Mouse (Mus musculus): ENCODE results near the gene Apoa1.

Gene Apoa1

GRCm38 (mm10) chr9:46228491-46228890, at the start of gene Apoa1:
Gene Apoa1, plus strand, starts transcription at chr9:46228580.
- no peak for DNase-seq

DNA sequence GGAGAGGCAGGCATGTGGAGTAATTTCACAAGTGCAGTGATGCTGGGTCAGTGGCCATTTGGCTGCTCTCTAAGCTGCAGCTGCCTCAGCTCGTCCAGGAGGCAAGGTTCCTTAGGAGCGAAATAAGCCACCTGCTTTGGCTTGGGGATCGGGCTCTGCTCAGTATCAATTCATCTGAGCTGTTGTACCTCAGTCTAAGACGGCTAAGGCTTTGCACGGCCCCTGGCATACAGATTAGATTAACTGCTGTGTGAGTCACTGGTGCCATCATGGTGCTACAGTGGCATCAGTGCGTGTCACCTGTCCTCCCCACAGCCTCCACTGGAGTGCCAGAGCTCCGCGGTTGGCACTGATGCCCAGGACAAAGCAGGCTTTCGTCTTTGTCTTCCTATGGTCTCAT, 49.8 kb upstream of the Apoa1 start:
- no peak for DNase-seq

DNA sequence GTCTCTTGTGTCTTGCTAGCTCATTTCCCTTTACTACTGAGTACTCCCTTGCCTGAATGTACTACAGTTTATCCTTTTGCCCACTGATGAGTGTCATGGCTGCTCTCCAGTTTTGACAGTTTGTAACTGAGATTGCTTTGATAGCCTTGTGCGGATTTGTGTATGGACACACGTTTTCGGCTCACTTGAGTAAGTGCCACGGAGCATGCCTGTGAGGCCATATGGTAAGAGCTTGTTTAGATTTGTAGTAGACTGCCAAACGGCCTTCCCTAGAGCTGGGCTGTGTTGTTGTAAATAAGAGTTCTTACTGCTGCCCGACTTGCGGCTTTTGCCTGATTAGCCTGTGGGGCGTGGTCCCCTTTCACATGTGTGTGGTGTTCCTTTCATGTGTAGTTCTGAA, 47.1 kb upstream of the Apoa1 start:
- DNase-seq = no peak

GRCm38 (mm10) chr9:46184542-46184941, 43.8 kb upstream of the Apoa1 start:
- no peak for DNase-seq

GRCm38 (mm10) chr9:46185191-46185590, 43.2 kb upstream of the Apoa1 start:
- DNase-seq = peak; percentile 42

DNA sequence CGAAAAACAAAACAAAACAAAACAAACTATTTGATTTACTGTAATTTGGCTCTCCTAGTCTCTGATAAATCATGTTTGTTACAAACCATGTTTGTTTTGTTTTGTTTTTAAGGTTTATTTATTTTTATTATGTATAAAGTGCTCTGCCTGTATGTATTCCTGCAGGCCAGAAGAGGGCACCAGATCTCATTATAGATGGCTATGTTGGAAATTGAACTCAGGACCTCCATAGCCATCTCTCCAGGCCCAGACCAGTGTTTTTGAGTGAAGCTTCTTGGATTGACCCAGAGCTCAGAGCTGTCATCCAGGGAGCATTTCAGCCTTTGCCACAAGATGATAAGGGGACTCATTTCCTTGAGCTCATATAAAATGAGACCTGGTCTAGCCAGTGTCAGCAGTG, 42.0 kb upstream of the Apoa1 start:
- DNase-seq = no peak

DNA sequence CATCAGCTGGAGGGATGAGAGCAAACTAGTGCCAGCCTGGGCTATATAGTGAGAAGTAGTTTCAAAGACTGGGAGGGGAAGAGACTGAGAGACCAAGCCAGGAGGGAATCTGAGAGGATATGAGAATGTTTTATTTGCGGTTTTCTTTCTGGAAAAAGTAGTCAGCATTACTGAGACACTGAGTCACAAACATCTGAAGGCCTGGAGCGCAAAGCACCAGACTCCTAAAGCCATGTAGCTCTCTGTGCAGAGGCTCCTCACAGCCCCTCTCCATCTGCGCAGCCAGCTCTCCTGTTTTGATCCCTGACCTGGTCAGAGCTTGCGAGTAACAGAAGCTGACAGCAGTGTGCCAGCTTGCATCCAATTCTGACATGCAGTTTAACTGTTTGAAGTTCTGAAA, 40.0 kb upstream of the Apoa1 start:
- DNase-seq = no peak

GRCm38 (mm10) chr9:46188956-46189355, 39.4 kb upstream of the Apoa1 start:
- no peak for DNase-seq

- DNase-seq = no peak
Observed at GRCm38 (mm10) chr9:46189381-46189780, 39.0 kb upstream of the Apoa1 start.

- DNase-seq = no peak
Observed at GRCm38 (mm10) chr9:46191234-46191633, 37.1 kb upstream of the Apoa1 start.

DNA sequence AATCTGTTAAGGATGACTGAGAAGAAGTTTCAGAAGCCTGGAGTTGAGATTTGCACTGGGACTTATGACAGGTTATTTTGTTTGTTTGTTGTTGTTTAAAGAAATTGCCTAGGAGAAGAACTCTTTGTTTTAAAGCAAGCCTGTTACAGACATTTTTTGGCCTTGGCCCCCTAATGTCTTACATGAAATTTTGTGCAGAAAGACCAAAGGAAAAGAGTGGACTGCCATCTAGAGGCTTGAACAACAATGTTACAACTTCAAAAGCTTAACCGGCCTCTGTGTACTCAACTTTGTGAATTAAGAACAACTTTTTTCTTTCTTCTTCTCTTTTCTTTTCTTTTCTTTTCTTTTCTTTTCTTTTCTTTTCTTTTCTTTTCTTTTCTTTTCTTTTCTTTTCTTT, 36.7 kb upstream of the Apoa1 start:
- no peak for DNase-seq

GRCm38 (mm10) chr9:46192642-46193041, 35.7 kb upstream of the Apoa1 start:
- no peak for DNase-seq

- no peak for DNase-seq
Observed at GRCm38 (mm10) chr9:46194809-46195208, 33.6 kb upstream of the Apoa1 start.

- DNase-seq = peak; percentile 49
Observed at GRCm38 (mm10) chr9:46196699-46197169, 31.6 kb upstream of the Apoa1 start.

DNA sequence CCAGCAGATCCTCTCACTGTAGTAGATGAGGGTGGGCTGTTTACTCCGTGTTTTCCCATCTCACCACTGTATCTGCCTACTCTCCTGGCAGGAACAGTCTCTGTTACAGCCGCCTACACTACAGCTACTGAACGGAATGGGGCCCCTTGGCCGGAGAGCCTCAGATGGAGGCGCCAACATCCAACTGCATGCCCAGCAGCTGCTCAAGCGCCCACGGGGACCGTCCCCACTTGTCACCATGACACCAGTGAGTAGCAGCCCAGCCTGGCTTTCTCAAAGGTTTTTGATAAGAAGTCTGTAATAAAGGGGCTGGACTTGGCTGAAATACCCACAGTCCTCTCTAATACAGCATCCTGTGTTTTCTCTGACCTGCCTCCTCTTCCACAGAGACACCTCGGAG, 29.9 kb upstream of the Apoa1 start:
- no peak for DNase-seq

DNA sequence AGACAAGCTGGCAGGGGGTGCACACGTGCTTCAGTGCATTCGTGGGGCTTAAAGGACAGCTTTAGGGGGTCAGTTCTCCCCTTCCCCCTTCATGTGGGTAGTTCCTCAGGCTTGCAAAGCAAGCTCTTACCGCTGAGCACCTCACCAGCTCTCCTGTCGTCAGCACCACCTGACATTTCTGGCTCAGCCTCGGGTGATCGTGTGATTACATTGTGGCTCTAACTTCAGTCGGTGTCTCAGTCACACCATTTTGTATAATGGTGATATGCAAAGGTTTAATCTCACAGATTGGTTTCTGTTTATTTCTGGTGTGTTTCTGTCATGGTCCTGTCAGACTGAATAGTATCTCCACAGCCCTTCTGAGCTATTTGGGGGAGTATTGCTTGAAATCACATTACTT, 29.4 kb upstream of the Apoa1 start:
- no peak for DNase-seq

DNA sequence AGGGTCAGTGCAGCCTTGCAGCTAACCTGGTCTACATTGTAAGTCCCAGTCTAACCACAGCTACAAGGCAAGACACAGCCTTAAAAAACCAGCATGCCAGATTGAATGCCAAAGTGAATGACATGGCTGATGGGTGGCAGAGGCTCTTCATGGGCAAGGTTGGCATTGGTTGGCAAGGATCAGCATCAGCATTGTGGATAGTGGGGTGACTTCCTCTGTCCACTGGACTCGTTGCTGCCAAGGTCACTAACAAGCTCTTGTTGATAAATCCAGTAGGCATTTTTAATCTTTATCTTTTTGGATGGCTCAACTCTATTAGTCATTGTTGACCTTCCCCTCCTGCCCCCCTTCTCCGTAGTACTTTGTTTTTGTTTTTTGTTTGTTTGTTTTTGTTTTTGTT, 28.8 kb upstream of the Apoa1 start:
- no peak for DNase-seq

DNA sequence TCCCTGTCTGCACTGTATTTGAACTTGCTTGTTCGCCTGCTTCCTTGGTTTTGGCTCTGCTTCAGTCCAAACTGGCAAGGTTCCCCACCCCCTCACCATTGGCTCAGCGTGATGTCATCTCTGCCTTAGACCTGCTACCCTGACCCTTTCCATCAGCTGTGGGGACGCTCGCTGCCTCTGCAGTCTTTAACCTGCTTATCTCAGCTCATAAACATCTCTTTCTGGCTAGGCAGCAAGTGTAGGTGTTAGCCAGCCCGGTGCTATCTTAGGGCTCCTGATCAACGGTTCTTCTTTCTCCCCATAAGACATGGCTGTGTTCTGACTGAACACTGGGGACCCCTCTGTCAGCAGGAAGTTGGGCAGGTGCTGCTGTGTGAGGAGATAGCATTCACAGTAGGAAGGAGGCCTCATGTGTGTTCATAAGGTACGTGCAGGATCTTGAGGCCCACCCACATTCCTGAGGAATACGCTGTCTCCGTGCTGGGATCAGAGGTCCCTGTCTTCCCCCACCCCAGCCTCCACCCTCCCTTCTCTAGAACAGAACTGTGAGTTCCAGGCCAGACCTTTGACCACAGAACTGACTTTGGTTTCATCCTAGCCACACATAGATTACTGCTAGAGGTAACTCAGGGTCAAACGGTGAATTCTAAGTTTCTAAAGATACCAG, 21.4 kb upstream of the Apoa1 start:
- DNase-seq = no peak

DNA sequence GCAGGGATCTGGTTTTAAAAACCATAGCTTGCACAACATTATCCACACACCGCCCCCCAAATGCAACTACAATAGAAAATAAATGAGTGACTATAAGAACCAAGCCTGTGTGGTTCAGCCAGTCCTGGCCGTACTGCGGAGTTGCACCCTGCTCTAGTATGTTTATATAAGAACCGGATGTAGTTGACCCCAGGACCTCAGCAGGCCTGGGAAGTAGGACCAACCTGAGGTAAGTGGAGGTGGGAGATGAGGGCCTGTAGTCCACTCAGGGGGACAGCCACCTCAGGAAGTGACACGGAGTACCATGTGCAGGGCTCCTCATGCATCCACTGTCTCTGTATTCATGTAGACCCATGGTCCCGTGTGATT, 20.9 kb upstream of the Apoa1 start:
- no peak for DNase-seq

- DNase-seq = no peak
Observed at GRCm38 (mm10) chr9:46208401-46208974, 19.9 kb upstream of the Apoa1 start.

GRCm38 (mm10) chr9:46210473-46210872, 17.9 kb upstream of the Apoa1 start:
- no peak for DNase-seq

GRCm38 (mm10) chr9:46214276-46214675, 14.1 kb upstream of the Apoa1 start:
- DNase-seq = no peak

- DNase-seq = no peak
Observed at GRCm38 (mm10) chr9:46214946-46215337, 13.4 kb upstream of the Apoa1 start.

GRCm38 (mm10) chr9:46215338-46216322, 12.8 kb upstream of the Apoa1 start:
- no peak for DNase-seq

Measured in lung, postnatal 14 days (tissue).